Mouse (Mus musculus) left cerebral cortex, postnatal 25 days (tissue): ENCODE results near the gene Tfrc. TPM values are rescaled to one million over a fixed set of nuclear protein-coding genes. Genes with fewer than 3 reads are reported as not detected.
"Not testable (repeated sequence)": the region's sequence is repeated elsewhere in the genome, so short reads cannot be mapped to it uniquely, and the experiment has no call there.

Source experiments
- DNase-seq, 2 experiments: peaks; one replicate each; pipeline ENCODE4 v3.0.0; 2022; ENCODE audit warnings: low spot score in 2 of 2, mixed read lengths in 1 of 2
- intact Hi-C: fragments of 180-260 bp; cut with DNase I; formaldehyde crosslinking; loops from one replicate; pipeline ENCODE4 v1.15.1; 2025
- total RNA-seq, 2 experiments: library from RNA; stranded (reverse); gene quantifications; 2 replicates each; pipeline ENCODE4 v1.2.3; 2021

Gene Tfrc
- total RNA-seq, 2 experiments from 2014 or later, result 71.0 to 79.9 TPM

DNA sequence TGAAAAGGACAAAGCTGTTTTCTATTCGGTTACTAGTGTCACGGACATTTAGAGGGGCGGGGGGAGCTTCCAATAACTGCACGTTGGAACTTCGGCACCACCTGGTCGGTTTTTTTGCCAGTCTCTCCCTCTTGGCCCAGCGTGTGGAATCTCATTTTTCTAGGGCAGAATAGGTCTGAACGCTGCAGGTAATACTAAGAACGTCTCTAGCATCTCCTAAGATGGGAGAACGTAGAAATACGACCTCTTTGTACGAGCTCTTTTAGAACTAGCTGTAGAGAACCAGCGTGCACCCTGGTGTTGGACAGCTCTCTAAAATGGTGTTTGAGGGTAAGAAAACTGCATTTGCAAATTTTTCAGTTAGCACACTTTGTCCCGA, 670 bp downstream of the Tfrc start:
- DNase-seq, result no peak

DNA sequence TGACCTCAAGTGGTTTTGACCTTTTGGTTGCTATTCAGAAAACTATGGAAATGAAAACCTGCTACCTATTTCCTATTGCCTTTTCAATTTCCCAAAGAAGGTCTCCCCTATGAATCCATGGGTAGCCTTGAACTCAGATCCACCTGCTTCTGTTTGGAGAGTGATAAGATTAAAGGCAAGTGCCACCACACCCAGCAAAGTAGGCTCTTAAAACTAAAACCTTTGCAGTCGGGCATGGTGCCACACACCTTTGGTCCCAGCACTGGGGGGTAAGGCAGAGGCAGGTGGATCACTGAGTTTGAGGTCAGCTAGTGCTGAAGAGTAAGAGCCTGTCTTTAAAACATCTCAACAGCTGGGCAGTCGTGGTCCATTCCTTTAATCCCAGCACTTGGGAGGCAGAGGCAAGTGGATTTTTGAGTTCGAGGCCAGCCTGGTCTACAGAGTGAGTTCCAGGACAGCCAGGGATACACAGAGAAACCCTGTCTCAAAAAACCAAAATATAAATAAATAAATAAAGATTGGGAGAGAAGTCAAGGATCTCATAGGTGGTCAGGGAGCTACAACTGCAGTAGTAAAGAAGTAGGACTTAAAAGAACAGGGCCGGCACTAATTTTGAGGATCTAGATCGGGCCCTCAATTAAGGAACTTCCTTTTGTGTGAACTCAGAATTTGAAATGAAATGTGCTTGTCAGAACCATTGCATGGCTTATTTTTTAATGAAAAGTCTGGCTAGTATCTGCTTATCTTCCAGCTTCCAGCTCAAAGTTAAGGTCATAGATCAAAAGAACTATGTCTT, 1.9 kb downstream of the Tfrc start:
- no peak for DNase-seq
- intact Hi-C loops, result loop anchor here (2.0 kb wide), 1 partner anchor 102 kb away; no protein-coding TSS in a partner anchor

More for the DNA sequence above, 670 bp downstream of the Tfrc start:
- intact Hi-C loops, result no loop called here

DNA sequence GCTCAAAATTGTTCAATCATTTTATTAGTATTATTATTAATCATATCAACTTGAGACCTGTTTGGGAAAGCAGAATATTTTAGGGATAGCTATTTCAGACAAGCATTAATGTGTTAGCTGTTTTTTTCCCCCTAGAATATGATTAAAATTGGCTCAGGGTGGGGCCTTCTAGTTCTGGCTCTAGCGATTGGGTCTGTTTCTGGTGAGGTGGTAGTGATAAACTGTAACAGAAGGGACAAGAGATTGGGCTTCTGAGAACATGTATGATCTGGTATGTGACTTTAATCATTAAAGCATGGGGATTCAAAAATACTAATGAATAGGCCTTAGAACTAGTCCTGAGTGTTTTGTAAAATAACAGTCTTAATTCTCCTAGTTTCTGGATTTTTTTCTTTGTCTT, 3.3 kb downstream of the Tfrc start:
- DNase-seq, result no peak
- intact Hi-C loops, result no loop called here

DNA sequence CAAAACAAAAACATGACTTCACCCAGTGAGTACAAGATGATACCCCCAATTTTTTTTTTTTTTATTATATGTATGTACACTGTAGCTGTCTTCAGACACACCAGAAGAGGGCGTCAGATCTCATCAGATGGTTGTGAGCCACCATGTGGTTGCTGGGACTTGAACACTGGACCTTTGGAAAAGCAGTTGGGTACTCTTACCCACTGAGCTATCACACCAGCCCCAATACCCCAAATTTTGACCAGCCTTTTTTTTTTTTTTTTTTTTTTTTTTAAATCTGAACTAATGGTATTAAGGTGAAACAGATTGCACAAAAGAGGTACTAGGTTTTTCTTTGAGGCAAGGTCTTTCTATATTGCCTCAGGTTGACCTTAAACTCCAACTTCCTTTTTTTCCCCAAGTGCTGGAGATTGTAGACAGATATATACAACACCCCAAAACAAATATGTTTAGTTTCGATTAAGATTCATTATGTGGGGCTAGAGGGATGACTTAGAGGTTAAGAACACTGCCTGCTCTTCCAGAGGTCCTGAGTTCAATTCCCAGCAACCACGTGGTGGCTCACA, 4.6 kb downstream of the Tfrc start:
- DNase-seq, result no peak
- intact Hi-C loops, result no loop called here

DNA sequence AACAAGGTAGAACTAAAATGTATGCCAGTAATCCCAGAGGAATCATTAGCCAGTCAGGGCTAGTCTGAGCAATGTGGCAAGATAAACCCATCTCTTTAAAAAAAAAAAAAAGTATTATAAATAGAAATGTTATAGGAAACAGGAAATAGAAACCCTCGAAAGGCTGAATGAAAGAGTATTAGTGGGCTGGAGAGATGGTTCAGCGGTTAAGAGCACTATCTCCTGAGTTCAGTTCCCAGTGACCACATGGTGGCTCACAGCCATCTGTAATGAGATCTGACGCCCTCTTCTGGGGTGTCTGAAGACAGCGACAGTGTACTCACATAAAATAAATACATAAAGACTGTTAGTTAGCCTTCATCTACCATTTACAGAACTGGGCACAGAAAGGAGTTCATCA, 5.3 kb downstream of the Tfrc start:
- DNase-seq, result no peak
- intact Hi-C loops, result no loop called here

DNA sequence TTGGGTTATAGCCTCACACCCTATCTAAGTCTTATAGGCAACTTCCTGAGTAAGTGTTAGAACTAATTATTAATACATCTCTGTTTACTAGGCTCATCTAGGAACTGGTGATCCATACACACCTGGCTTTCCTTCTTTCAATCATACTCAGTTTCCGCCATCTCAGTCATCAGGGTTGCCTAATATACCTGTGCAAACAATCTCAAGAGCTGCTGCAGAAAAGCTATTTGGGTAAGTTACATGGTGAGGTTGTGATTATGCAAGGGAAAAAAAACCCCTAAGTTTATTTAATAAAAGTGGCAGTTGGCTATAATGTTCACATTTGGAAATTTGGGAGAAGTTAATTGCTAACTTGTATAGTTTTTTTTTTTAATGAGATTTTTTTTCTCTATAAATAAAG, 10.2 kb downstream of the Tfrc start:
- intact Hi-C loops, result no loop called here
- DNase-seq, result no peak

DNA sequence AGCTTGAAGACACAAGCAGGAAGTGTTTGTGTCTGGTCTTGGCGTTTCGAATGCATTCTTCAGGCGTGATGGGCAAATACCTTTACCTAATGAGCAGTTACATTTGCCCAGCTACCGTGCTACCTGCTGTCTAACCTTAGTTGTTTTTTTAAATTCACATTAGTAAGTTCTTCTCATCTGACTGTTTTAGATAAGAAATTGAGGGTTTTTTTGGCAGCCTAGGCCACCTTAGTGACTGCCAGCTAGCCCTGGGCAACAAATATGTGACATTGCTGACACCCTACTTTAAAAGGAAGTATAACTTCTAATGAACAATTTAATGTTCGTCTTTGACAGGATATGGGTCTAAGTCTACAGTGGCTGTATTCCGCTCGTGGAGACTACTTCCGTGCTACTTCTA, 19.4 kb downstream of the Tfrc start:
- DNase-seq, result no peak
- intact Hi-C loops, result loop anchor here (10.0 kb wide), 1 partner anchor 333 kb away; no protein-coding TSS in a partner anchor

DNA sequence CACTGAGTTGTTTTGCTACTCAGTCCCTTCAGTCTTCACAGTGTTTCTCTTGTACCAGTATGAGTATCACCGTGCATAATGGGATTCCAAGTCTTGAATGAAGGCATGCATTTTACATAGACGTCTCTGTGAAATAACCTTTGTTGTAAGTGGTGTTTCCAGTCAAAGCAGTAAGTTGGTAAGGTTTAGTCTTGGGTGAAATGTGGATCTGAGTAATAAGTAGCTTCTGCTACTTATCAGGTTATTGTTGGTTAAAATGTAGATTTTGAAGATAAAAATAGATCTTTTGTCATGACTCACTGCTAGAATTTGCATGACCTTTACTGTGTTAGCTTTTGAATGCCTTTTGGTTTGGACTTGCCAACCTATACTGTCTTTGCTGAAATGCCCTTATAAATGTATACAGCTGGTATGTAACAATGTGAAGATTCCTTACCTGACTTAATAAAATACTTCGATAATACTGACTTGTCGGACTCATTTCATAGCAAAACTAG, 23.7 kb downstream of the Tfrc start:
- DNase-seq, result no peak
- intact Hi-C loops, result no loop called here

DNA sequence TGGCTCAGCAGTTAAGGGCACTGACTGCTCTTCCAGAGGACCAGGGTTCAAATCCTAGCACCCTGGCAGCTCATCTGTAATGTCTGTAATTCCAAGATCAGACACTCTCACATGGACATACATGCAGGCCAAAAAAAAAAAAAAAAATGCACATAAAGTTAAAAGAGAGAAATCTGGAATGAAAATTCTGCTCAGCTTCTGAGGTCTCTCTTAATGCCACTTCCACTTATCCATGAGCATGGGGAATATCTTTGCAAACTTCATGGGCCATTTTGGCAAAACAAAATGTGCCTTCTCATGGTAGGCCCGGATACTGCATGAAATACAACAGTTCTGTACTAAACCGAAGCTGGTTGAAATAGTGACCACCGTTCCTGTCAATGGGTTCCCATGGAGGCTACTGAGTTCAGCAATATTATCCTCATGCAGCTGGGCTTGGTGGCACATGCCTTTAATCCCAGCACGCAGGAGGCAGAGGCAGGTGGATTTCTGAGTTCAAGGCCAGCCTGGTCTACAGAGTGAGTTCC, 24.8 kb downstream of the Tfrc start:
- intact Hi-C loops, result no loop called here
- DNase-seq, result no peak

DNA sequence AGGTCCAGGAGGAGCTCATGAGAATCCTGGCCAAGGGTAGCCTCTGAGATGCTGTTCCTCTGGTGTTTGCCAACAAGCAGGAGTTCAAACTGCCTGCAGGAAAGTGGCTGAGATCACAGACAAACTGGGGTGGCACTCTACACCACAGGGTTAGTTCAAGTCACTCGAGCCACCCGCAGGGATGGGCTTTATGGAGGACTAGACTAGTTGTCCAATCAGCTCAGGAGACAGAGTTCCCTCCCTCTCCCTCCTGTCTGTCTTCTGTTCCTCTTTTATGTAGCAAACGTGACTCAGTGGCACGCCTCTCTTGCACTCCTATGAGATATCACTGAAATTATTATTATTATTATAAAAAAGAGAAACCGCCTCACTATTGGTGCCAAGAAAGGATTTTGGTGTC, 25.5 kb downstream of the Tfrc start:
- DNase-seq, result no peak
- intact Hi-C loops, result no loop called here

DNA sequence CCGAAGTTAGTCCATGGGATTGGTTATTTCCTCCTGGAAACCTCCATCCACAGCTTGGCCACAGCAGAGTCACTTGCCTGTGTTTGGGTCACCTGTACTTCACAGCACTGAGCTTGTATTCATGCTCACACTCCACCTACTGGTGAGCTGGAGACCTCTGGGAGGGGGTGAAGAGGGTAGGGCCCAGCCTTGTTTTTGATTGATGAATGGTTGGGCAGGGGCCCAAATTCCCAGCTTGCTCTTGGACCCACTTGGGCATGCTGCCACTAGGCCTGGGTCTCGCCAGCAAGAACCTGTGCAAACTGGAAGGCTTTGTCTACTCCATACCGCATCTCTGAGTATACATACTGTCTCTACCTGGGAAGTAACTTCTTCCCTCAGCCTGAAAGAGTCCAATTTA, 26.6 kb downstream of the Tfrc start:
- intact Hi-C loops, result loop anchor here (5.0 kb wide), 1 partner anchor 128 kb away; no protein-coding TSS in a partner anchor
- DNase-seq, result no peak

DNA sequence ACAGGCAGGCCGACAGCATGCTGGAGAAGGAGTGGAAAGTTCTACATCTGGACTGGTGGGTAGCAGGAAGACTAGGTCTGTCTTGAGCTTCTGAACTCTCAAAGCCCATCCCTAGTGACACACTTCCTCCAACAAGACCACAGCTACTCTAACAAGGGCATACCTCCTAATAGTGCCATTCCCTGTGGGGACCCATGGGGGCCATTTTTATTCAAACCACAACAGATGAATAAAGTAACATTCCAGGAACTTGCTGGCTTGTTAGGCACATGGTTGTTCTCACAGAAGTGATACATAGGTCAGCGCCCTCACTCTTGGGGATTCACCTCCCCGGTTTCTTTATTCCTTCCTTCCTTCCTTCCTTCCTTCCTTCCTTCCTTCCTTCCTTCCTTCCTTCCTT, 27.6 kb downstream of the Tfrc start:
- intact Hi-C loops, result loop anchor here (5.0 kb wide), 1 partner anchor 129 kb away; no protein-coding TSS in a partner anchor
- DNase-seq, result no peak

DNA sequence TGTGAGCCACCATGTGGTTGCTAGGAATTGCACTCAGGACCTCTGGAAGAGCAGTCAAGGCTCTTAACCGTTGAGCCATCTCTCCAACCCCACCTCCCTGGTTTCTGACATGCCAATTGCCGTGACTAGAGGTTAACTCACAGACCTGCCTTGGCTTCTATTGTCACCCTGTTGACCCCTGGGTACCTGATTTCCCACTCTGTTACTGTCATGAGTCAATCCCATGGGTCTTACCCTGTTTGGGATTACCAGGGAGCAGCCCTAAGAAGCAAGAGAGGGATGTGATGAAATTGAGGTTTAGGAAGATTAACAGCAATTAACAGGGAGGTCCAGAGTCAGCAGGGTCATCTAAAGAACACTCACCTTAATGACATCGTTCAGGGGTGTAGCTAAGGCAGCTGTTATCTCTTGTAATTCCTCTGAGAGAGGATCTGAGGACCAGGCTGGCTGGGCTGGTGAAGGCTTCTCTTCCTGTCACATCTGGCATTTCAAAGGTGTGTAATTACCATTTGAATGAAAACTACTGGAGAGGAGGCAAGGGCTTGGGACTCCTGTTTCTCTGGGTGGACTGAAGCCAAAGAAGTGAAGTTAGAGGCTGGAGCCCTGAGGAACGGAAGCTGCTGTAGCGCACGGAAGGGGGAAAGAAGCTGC, 28.3 kb downstream of the Tfrc start:
- intact Hi-C loops, result loop anchor here (5.0 kb wide), 1 partner anchor 130 kb away; no protein-coding TSS in a partner anchor
- no peak for DNase-seq

DNA sequence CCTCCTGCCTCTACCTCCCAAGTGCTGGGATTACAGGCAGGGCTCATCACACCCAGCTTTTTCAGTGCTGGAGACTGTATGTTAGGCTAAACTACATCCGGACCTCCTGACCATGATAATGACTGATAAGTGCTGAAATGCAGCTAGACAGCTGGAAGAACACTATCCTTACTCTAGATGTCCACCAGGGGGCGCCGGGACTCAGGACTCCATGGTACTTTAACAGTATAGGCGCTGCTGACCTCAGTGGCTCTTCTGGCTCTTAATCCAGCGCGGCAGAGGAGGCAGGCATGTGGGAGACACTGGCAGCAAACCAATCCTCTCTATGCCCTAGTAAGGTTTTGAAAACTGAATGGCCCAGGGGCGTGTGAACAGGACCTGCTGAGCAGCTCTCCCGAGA, 29.8 kb downstream of the Tfrc start:
- DNase-seq, result peak; percentile 84
- intact Hi-C loops, result loop anchor here (1.0 to 5.0 kb wide), 2 partner anchors 51 to 131 kb away; no protein-coding TSS in a partner anchor

DNA sequence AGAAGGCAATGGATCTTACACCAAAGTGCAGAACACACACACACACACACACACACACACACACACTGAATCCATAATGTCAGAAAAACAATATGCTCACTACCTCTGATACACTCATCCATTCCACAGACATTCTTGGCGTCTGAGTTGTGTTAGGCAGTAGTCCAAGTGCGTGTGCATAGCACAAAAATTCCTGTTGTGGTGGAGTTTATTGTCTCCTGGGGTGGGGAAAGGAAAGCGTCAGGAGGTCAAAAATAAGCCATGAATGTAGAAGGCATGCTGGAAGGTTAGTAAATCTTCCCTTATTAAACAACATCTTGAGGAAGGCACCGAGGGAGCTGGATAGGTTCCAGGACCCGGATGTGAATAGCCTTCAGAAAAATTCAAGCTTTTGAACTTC, 31.4 kb downstream of the Tfrc start:
- intact Hi-C loops, result no loop called here

DNA sequence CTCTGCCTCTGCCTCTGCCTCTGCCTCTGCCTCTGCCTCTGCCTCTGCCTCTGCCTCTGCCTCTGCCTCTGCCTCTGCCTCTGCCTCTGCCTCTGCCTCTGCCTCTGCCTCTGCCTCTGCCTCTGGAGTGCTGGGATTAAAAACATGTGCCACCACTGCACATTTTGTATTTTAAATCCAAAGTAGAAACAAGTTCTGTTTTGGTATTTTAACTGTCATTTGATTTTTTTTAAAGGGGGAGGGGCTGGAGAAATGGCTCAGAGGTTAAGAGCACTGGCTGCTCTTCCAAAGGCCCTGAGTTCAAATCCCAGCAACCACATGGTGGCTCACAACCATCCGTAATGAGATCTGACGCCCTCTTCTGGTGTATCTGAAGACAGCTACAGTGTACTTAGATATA, 32.0 kb downstream of the Tfrc start:
- intact Hi-C loops, DNase-seq: not testable (repeated sequence)

More for the DNA sequence above, 31.4 kb downstream of the Tfrc start:
- no peak for DNase-seq

DNA sequence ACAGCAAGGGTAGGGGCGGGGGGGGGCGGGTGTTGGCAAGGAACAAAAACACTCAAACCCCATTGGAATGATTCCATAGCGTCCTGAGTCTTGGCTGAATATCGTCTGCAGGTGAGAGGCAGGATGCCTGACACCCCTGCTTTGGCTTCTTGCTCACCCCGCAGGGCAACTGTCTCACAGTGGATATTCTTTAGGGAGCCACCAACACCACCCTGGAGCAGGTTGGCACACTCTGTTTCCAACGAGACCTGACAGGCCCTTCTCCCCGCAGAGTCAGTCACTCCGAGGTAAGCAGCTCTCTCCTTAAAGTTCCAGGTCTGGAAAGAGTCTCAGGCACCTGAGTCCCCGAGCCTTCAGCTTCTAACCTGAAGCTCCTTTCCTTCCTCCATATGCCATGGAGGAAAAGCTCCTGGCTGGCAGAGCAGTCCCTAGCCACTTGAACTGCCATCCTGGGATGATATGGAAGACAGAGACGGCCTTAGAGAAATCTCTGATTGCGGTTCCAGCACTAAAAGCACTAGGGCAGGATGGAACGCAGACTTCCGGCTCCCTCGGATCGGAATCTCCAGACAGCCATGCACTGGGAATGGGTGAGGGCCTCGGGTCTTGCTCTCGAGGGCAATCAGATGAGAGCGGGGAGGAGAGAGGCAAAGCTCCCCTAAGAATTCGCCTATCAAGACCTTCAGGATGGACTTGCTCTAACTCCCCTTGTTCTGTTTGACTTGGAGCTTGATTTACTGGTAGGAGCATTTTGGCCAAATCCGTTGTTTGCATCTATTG, 32.9 kb downstream of the Tfrc start:
- no peak for DNase-seq
- intact Hi-C loops, result no loop called here

DNA sequence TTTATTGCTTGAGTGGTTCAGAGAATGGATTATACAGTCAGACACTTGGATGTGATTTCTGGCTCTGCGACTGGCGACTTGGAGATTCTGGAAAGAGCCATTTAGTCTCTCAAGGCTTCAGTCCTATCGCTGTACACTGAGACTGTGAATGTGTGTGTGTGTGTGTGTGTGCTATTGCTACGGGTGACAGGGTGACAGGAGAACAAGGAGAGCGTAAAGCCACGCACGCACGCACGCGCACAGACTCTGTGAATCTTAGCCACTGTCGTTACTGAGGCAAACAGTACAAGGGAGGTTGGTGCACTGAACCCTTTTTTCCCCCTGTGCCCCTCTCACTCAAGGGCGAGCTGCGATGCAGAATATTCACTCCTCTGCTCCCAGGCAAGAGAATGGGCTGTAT, 33.6 kb downstream of the Tfrc start:
- DNase-seq, result no peak
- intact Hi-C loops, result no loop called here

DNA sequence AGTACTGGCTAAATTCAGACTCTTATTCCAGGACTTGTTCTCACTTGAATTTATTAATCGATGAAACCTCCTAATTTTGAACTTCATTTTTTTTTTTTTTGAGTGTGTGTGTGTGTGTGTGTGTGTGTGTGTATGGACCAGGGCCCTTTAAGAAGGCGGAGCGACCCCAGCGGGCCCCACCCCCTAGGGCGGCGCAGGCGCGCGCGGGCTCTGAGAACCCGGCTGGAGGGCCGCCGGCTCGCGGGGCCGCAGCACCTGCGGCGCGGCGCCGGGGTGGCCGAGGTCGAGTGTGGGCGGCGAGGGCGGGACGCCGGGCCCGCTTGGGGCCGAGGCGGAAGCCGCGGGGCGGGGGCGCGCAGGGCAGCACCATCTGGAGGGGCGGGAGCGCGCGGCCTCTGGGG, 34.9 kb downstream of the Tfrc start, which contains the start of gene Tnk2:
Gene Tnk2, plus strand, starts transcription at position 214 of the 401 bp plus-strand sequence.
- peak; percentile 86 to 89 for DNase-seq
- intact Hi-C loops, result loop anchor here (2.0 kb wide), 1 partner anchor 15 kb away; no protein-coding TSS in a partner anchor
